Mouse (Mus musculus) lung, postnatal 4 days (tissue): Measurements from ENCODE around the gene Spata48.

Experiments used
- DNase-seq, 2 experiments: peaks; one replicate each; pipeline ENCODE4 v3.0.0; 2021

The Spata48 gene

GRCm38 (mm10) chr11:11545948-11546347 is 84.1 kb downstream of the Spata48 start:
- no peak for DNase-seq

DNA sequence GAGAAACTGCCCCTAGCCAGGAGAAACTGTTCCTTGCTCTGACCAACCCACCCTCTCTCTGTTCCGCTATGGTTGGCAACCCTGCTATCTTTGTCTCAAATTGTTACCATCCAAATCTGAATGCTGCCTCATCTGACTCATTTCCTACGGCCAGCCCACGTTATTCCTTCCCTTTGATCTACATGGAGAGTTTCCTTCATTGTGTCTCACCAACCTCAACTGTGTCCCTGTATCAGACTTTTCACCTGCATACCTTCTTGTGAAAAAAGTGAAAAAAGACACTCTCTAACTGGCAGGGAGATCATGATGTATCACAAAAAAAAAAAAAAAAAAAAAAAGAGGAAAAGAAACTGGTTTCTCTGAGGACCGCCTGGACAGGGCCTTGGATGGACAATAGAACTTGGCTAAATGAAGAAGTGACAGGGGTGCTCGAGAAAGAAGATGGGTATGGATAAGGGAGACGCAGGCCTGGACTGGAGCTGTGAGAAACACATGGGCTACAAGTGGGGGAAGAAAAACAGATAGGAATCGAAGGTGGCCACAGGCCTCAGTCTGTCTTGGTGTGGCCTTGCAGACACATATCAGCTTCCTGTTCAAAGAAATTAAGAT is 85.1 kb downstream of the Spata48 start:
- DNase-seq = no peak

DNA sequence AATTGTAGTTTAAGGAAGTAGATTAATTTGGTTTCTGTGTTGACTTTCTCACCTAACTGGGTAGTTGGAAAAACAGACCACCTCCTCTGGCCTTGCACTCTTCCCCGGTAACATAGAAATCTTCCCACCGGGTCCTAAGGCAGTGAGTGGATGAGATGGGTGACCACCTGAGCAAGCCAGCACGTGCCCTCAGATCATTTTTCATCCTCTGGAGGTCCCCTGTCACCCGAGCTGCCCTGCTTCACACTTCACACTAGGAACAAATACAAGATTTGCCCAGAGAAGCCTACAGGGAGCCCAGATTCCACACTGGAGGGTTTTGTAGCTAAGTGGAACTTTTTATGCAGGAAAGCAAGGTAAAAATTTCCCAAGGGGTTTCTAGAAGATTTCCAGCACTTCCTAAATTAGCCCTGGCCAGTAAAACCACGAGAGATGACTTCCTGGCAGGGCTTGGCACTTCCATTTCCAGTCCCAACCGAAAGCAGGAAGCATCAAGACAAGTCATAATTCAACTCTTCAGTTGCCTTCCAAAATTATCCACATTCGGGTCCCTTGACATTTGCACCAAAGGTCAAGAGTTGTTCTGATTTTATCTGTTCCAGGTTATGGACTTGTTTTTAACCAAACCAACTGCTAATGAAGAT is 85.8 kb downstream of the Spata48 start:
- DNase-seq = no peak

GRCm38 (mm10) chr11:11555563-11555962 is 93.7 kb downstream of the Spata48 start:
- no peak for DNase-seq

DNA sequence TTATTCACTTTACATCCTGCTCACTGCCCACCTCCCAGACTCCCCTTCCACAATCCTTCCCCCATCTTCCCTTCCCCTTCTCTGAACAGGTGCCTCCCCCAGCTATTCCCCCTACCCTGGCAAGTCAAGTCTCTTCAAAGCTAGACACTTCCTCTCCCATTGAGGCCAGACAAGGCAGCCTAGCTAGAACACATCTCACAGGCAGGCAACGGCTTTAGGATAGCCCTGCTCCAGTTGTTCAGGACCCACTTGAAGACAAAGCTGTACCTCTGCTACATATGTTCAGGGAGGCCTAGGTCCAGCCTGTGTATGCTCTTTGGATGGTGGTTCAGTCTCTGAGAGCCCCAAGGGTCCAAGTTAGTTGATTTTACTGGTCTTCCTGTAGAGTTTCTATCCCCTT is 94.3 kb downstream of the Spata48 start:
- DNase-seq = no peak

- DNase-seq = peak; percentile 35 to 71
These were observed 95.5 kb downstream of the Spata48 start for GRCm38 (mm10) chr11:11557173-11557967.

- DNase-seq = no peak
These were observed 96.8 kb downstream of the Spata48 start for GRCm38 (mm10) chr11:11558662-11559061.

- no peak for DNase-seq
These were observed 97.3 kb downstream of the Spata48 start for GRCm38 (mm10) chr11:11559099-11559686.

- no peak for DNase-seq
These were observed 99.2 kb downstream of the Spata48 start for GRCm38 (mm10) chr11:11561118-11561517.

- peak; percentile 34 to 38 for DNase-seq
These were observed 102.6 kb downstream of the Spata48 start for GRCm38 (mm10) chr11:11564266-11565044.
